Mouse (Mus musculus): ENCODE measurements at regions not wholly inside any gene's neighbourhood (a gene's known extent, or its start where the extent isn't known, plus 50 kb on each side); places are given as distances from the start of the nearest gene placed in this dataset.

GRCm38 (mm10) chr1:13927964-13928363, 2165.2 kb downstream of the 4930444P10Rik start:
- TF ChIP-seq CTCF (IDR thresholded peaks at IDR 0.05; ENCODE audit: low read depth) (no peak), EP300 (IDR thresholded peaks at IDR 0.05; ENCODE audit: low read depth) (no peak)
